Mouse (Mus musculus) bone marrow, adult 2 months (tissue): ENCODE data around the gene Myrip. TPM values are rescaled to one million over a fixed set of nuclear protein-coding genes. Genes with fewer than 3 reads are reported as not detected.
A peak's percentile ranks its signal among the peaks of the same experiment; 100 is the strongest.

Experiments
- H3K27ac ChIP-seq: fragments of 200-500 bp; 2 replicates; pipeline ENCODE4 v1.5.1; 2012; ENCODE audit warnings: low read depth, mild to moderate bottlenecking, control low read depth, inconsistent platforms, low read length; ENCODE audit not compliant: control insufficient read depth, poor library complexity, insufficient read depth
- H3K4me1 ChIP-seq: fragments of 200-500 bp; 2 replicates; pipeline ENCODE4 v1.6.1; 2011; ENCODE audit warnings: low read length; ENCODE audit not compliant: control insufficient read depth, insufficient read depth
- H3K4me3 ChIP-seq: fragments of 200-500 bp; replicated peaks from 2 replicates; pipeline ENCODE3; 2011; ENCODE audit warnings: mild to moderate bottlenecking, low read depth, low read length, control low read depth; ENCODE audit not compliant: control insufficient read depth
- CTCF ChIP-seq: fragments of 200-500 bp; IDR thresholded peaks from 2 replicates; pipeline ENCODE4 v1.5.1; 2011; ENCODE audit warnings: low read length, control low read depth; ENCODE audit not compliant: control insufficient read depth, insufficient read depth
- POLR2A ChIP-seq: fragments of 200-500 bp; IDR thresholded peaks from 2 replicates; pipeline ENCODE4 v1.6.1; 2011; ENCODE audit warnings: low read depth, mild to moderate bottlenecking, control low read depth, low read length, borderline replicate concordance; ENCODE audit not compliant: control insufficient read depth
- WGBS: fragments of 180-500 bp; shearing (Covaris S2); methylation state at CpG from one replicate; pipeline ENCODE4 v1.1.7; 2018; 5-methylcytosine and 5-hydroxymethylcytosine counted together
- polyA plus RNA-seq: library from polyadenylated mRNA; stranded (reverse); fragments of >200 nt; gene quantifications from 2 replicates; pipeline ENCODE4 v1.2.4, GENCODE M21; 2011; ENCODE audit warnings: low replicate concordance; ENCODE audit not compliant: missing spikeins, insufficient read depth, insufficient read length

Myrip gene
- polyA plus RNA-seq, 1 experiment = not detected

- no peak overlapping the region for H3K27ac ChIP-seq
- no peak for TF ChIP-seq CTCF
- TF ChIP-seq POLR2A = no peak
Observed at GRCm38 (mm10) chr9:120482382-120482781, 181.1 kb downstream of the Myrip start.

DNA sequence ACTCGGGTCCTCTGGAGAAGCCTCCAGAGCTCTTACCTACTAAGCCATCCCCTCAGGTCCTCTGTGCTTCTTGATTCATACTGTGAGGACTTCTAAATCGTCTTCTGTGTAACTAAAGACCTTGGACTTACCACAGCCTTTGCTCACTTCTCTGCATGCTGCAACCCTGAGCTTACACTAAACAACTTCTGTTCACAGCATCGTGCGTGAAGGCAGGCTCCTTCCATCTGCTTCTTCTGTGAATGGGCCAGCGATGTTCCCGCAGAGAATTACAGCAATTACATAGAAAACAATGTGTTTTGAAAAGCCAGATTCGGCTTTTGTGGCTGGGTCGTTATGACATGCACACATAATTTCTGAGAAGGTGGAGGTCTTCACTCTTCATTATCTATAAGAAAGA lies 181.8 kb downstream of the Myrip start:
- Histone ChIP-seq H3K27ac (no peak overlapping the region), H3K4me3 (no peak overlapping the region), H3K4me1 (no peaks in the 10 kb centered on the region; the same call in 1 of the 2 replicates)
- TF ChIP-seq POLR2A (no peak), CTCF (no peak)
- 82% methylated on average over 8 of the region's 8 CpGs for WGBS

More at GRCm38 (mm10) chr9:120482382-120482781, 181.1 kb downstream of the Myrip start:
- no peak overlapping the region for H3K4me3 ChIP-seq
- no peaks in the 10 kb centered on the region; the same call in 1 of the 2 replicates for H3K4me1 ChIP-seq
- 69% methylated on average over 4 of the region's 4 CpGs for WGBS

DNA sequence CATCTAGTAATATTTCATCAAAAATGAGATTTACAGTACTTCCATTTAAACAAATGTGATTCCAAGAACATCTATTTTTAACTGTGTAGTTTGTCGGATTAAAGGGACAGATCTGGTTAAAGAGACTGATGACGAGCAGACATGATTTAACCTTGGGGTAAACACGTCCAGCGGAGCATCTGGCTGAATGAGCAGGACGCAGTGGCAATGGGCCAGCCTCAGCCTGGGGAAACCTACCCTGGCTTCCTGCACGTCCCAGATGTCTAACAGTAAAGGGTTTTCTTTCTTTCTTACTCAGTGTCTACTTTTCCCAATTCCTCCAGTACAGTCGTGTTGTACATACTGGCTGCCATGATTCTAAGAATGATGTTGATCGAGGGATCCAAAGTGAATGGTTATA lies 185.8 kb downstream of the Myrip start:
- WGBS = 82% methylated on average over 8 of the region's 8 CpGs
- no peak overlapping the region for H3K27ac ChIP-seq
- no peak overlapping the region for H3K4me3 ChIP-seq
- no peak for TF ChIP-seq POLR2A
- no peak for TF ChIP-seq CTCF
- no peaks in the 10 kb centered on the region for H3K4me1 ChIP-seq

- Histone ChIP-seq H3K4me3 (no peak overlapping the region), H3K27ac (no peak overlapping the region), H3K4me1 (no peaks in the 10 kb centered on the region)
- TF ChIP-seq CTCF (no peak), POLR2A (no peak)
- 59% methylated on average over 3 of the region's 3 CpGs for WGBS
Observed at GRCm38 (mm10) chr9:120491509-120491908, 190.2 kb downstream of the Myrip start.

GRCm38 (mm10) chr9:120492010-120492399 lies 190.7 kb downstream of the Myrip start, which contains the start of gene Eif1b:
Gene Eif1b (plus strand): TSS chr9:120492232.
- no peaks in the 10 kb centered on the region for H3K4me1 ChIP-seq
- peak within 1 kb of the TSS; percentile 86 for H3K27ac ChIP-seq
- WGBS = 5% methylated on average over 19 of the region's 19 CpGs
- peak within 1 kb of the TSS; percentile 86 for H3K4me3 ChIP-seq
- no peak for TF ChIP-seq POLR2A
- no peak for TF ChIP-seq CTCF

DNA sequence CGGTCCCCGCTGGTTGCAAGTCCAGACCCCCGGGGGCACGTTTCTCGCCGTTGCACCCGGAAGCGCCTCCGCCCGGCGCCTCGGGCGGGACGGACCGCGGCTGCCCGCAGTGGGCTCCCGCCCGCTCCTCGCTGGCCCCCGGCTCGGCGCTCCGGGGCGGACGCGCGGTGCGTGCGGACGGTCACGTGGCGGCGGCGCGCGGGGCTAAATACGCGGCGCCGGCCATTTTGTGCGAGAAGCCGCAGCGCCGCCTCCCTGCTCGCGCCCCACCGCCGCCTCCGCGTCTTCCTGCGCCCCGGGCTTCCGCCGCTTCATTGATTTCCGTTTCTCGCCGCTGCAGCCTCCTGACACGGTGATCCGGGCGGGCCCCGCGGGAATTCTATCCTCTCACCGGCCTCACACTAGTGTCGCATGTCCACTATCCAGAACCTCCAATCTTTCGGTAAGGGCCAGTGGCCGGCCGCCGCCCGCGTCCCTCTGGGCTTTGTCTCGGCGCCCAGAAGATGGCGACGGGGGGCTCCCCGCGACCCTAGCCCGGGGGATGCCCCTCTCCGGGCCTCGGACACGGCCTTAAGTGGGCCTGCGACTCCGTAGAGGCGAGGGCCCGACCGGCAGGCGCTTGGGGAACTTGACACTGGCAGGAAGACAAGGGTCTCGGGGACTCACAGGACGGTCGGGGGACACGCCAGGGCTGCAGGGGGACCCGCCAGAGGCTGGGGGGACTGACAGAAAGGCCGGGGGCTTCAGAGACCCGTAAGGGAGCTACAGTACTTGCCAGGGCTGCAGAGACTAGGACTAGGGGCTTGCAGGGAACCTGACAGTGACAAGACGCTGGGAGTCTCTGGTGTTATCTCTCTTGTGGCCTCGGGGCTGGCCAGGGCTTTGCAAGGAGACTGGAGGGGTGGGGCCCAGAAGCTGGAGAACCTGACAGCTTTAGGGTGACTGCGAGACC lies 191.4 kb downstream of the Myrip start:
- TF ChIP-seq CTCF (no peak), POLR2A (peak; percentile 70; the same call in 1 of the 2 replicates)
- H3K4me1 ChIP-seq = no peaks in the 10 kb centered on the region
- H3K27ac ChIP-seq = peak overlapping the region; percentile 86
- under 1% methylated on average over 93 of the region's 97 CpGs for WGBS
- H3K4me3 ChIP-seq = peak overlapping the region; percentile 86

DNA sequence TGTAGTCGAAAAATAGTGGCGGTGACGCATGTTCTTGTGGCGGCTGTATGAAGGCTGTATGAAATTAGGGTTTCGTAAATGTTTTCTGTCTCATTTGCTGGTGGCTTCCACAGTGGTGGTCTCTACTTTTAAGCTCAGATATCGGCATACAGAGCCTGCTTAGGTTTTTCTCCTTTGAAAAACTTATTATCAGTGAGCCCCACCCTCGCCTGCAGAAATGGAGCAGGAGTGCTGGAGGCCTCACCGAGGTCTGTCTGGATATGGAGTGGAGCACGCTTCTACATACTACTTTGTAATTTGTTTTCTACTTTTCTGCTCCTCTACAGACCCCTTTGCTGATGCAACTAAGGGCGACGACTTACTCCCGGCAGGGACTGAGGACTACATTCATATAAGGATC lies 192.5 kb downstream of the Myrip start:
- Histone ChIP-seq H3K27ac (no peak overlapping the region), H3K4me3 (no peak overlapping the region), H3K4me1 (no peaks in the 10 kb centered on the region)
- no peak for TF ChIP-seq CTCF
- no peak for TF ChIP-seq POLR2A
- 73% methylated on average over 12 of the region's 12 CpGs for WGBS

DNA sequence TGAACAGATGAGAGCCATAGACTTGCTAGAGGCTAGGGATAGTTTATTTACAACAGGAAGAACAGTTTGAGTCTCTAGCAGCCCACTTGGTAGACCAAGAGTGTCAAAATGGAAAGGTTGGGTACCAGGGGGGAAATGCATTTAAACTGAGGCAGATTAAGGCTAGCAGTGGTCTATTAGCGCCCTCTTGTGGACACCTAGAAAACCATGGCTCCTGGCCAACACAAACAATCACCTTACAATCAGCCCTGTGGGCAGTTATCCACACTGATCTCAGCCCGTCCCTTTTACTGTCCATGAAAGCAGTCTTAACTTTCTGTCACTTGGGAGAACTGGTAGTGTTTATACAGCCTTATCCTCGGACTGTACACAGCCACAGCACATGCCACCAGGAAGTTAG lies 195.4 kb downstream of the Myrip start:
- no peak overlapping the region for H3K4me3 ChIP-seq
- TF ChIP-seq CTCF (peak; percentile 71), POLR2A (no peak)
- H3K4me1 ChIP-seq = no peaks in the 10 kb centered on the region
- H3K27ac ChIP-seq = no peak overlapping the region
- 5% methylated on average over 3 of the region's 3 CpGs for WGBS
